Mouse (Mus musculus) hindbrain, embryonic 16.5 days (tissue): Measurements from ENCODE around the gene Olfr324. TPM values are rescaled to one million over a fixed set of nuclear protein-coding genes. Genes with fewer than 3 reads are reported as not detected.

Experiments used
- ATAC-seq: fragments of 200-750 bp; cut with Nextera tagmentation; 2 replicates; pipeline ENCODE4 v1.8.0; 2017; ENCODE audit warnings: moderate TSS enrichment, moderate library complexity
- H3K27ac ChIP-seq: fragments of 300-500 bp; sonication (generic); 2 replicates; pipeline ENCODE4 v1.5.1; 2014; ENCODE audit warnings: low read depth, mild to moderate bottlenecking, control low read depth, low read length, moderate library complexity
- H3K27me3 ChIP-seq: fragments of 300-500 bp; sonication (generic); replicated peaks from 2 replicates; pipeline ENCODE4 v1.6.1; 2014; ENCODE audit warnings: low read length; ENCODE audit not compliant: control insufficient read depth, insufficient read depth
- H3K36me3 ChIP-seq: fragments of 300-500 bp; sonication (generic); 2 replicates; pipeline ENCODE4 v1.6.1; 2014; ENCODE audit warnings: mild to moderate bottlenecking, low read length, moderate library complexity, mixed read lengths; ENCODE audit not compliant: control insufficient read depth, insufficient read depth
- H3K4me1 ChIP-seq: fragments of 300-500 bp; sonication (generic); 2 replicates; pipeline ENCODE4 v1.6.1; 2014; ENCODE audit warnings: low read depth, low read length; ENCODE audit not compliant: control insufficient read depth, insufficient read depth
- H3K4me2 ChIP-seq: fragments of 300-500 bp; sonication (generic); 2 replicates; pipeline ENCODE4 v1.6.1; 2014; ENCODE audit warnings: mild to moderate bottlenecking, low read length, control low read depth, moderate library complexity
- H3K4me3 ChIP-seq: fragments of 300-500 bp; sonication (generic); 2 replicates; pipeline ENCODE4 v1.5.1; 2014; ENCODE audit warnings: mild to moderate bottlenecking, low read length, control low read depth, moderate library complexity
- H3K9ac ChIP-seq: fragments of 300-500 bp; sonication (generic); 2 replicates; pipeline ENCODE4 v1.6.1; 2014; ENCODE audit warnings: low read depth, mild to moderate bottlenecking, control low read depth, low read length, moderate library complexity
- H3K9me3 ChIP-seq: fragments of 300-500 bp; sonication (generic); 2 replicates; pipeline ENCODE4 v1.6.1; 2014; ENCODE audit warnings: mild to moderate bottlenecking, low read length, moderate library complexity; ENCODE audit not compliant: control insufficient read depth
- WGBS: fragments of 180-500 bp; shearing (Covaris S2); extraction: QIAGEN DNeasy Blood & Tissue Kit; methylation state at CpG from one replicate; pipeline ENCODE4 v1.1.7; 2014; 5-methylcytosine and 5-hydroxymethylcytosine counted together
- polyA plus RNA-seq: library from polyadenylated mRNA; unstranded; fragments of >200 nt; fragmentation: Nextera tagmentation; extraction: Ambion mirVana; gene quantifications from 2 replicates; pipeline ENCODE4 v1.2.1, GENCODE M21; 2015

The Olfr324 gene
- polyA plus RNA-seq, 1 experiment from 2014 or later = 0.08 TPM

- Histone ChIP-seq H3K4me1 (no peaks in the 10 kb centered on the region), H3K36me3 (no peaks in the 10 kb centered on the region), H3K4me2 (no peak overlapping the region), H3K4me3 (no peak overlapping the region), H3K9me3 (no peaks in the 10 kb centered on the region), H3K9ac (no peak overlapping the region), H3K27me3 (no peaks in the 10 kb centered on the region), H3K27ac (no peak overlapping the region)
- no peak for ATAC-seq
Observed at GRCm38 (mm10) chr11:58602062-58602461, 7.1 kb downstream of the Olfr324 start.

- H3K36me3 ChIP-seq = no peaks in the 10 kb centered on the region
- no peak overlapping the region for H3K4me3 ChIP-seq
- H3K4me1 ChIP-seq = no peaks in the 10 kb centered on the region
- no peak overlapping the region for H3K4me2 ChIP-seq
- no peak for ATAC-seq
- H3K27ac ChIP-seq = no peak overlapping the region
- no peaks in the 10 kb centered on the region for H3K27me3 ChIP-seq
- 82% methylated on average over 6 of the region's 6 CpGs for WGBS
- no peak overlapping the region for H3K9ac ChIP-seq
- no peaks in the 10 kb centered on the region for H3K9me3 ChIP-seq
Observed at GRCm38 (mm10) chr11:58602800-58603560, 8.1 kb downstream of the Olfr324 start.

- H3K4me3 ChIP-seq = no peak overlapping the region
- no peak for ATAC-seq
- H3K27ac ChIP-seq = no peak overlapping the region
- H3K9me3 ChIP-seq = no peaks in the 10 kb centered on the region
- 59% methylated on average over 2 of the region's 2 CpGs for WGBS
- no peaks in the 10 kb centered on the region for H3K36me3 ChIP-seq
- no peak overlapping the region for H3K9ac ChIP-seq
- no peaks in the 10 kb centered on the region for H3K4me1 ChIP-seq
- no peak overlapping the region for H3K4me2 ChIP-seq
- no peaks in the 10 kb centered on the region for H3K27me3 ChIP-seq
Observed at GRCm38 (mm10) chr11:58604688-58605087, 9.8 kb downstream of the Olfr324 start.

GRCm38 (mm10) chr11:58605228-58605627 lies 10.3 kb downstream of the Olfr324 start:
- Histone ChIP-seq H3K4me2 (no peak overlapping the region), H3K4me1 (no peaks in the 10 kb centered on the region), H3K9ac (no peak overlapping the region), H3K27ac (no peak overlapping the region), H3K4me3 (no peak overlapping the region), H3K27me3 (no peaks in the 10 kb centered on the region), H3K36me3 (no peaks in the 10 kb centered on the region), H3K9me3 (no peaks in the 10 kb centered on the region)
- 95% methylated on average over 3 of the region's 3 CpGs for WGBS
- no peak for ATAC-seq

- WGBS = 88% methylated on average over 12 of the region's 12 CpGs
- no peak overlapping the region for H3K4me2 ChIP-seq
- no peak overlapping the region for H3K9ac ChIP-seq
- no peaks in the 10 kb centered on the region for H3K27me3 ChIP-seq
- H3K4me1 ChIP-seq = no peaks in the 10 kb centered on the region
- H3K36me3 ChIP-seq = no peaks in the 10 kb centered on the region
- H3K9me3 ChIP-seq = no peaks in the 10 kb centered on the region
- ATAC-seq = no peak
- H3K27ac ChIP-seq = no peak overlapping the region
- no peak overlapping the region for H3K4me3 ChIP-seq
Observed at GRCm38 (mm10) chr11:58606177-58606919, 11.4 kb downstream of the Olfr324 start.

GRCm38 (mm10) chr11:58607030-58607429 lies 12.1 kb downstream of the Olfr324 start:
- no peak overlapping the region for H3K4me2 ChIP-seq
- H3K27ac ChIP-seq = no peak overlapping the region
- no peak overlapping the region for H3K9ac ChIP-seq
- no peaks in the 10 kb centered on the region for H3K9me3 ChIP-seq
- ATAC-seq = no peak
- 75% methylated on average over 6 of the region's 6 CpGs for WGBS
- H3K4me3 ChIP-seq = no peak overlapping the region
- H3K27me3 ChIP-seq = no peaks in the 10 kb centered on the region
- H3K4me1 ChIP-seq = no peaks in the 10 kb centered on the region
- no peaks in the 10 kb centered on the region for H3K36me3 ChIP-seq

GRCm38 (mm10) chr11:58613359-58613758 lies 18.4 kb downstream of the Olfr324 start:
- Histone ChIP-seq H3K4me2 (no peak overlapping the region), H3K9ac (no peak overlapping the region), H3K4me3 (no peak overlapping the region), H3K36me3 (no peaks in the 10 kb centered on the region), H3K27ac (no peak overlapping the region), H3K9me3 (no peaks in the 10 kb centered on the region), H3K27me3 (no peaks in the 10 kb centered on the region), H3K4me1 (no peaks in the 10 kb centered on the region)
- 82% methylated on average over 3 of the region's 3 CpGs for WGBS
- no peak for ATAC-seq

DNA sequence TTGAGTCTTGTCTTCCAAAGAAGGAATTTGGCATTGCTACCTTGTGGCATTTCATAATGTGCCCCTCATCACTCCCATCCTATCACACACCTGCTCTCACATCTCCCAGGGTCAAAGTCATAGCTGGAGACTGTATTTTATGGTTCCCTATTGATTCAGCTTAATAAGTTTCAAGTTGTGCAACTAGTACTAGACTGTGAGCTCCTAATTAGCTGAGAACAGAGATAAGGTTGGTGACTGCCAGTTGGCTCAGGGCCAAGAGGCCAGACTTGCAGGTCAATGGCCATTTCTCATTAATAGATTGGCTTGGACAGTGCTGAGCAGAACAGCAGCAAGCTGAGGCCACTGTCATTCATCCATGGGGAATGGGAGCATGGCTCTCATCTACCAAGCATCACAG lies 19.6 kb downstream of the Olfr324 start:
- H3K4me1 ChIP-seq = no peaks in the 10 kb centered on the region
- H3K4me3 ChIP-seq = no peak overlapping the region
- no peak overlapping the region for H3K9ac ChIP-seq
- H3K4me2 ChIP-seq = no peak overlapping the region
- ATAC-seq = no peak
- H3K27ac ChIP-seq = no peak overlapping the region
- H3K27me3 ChIP-seq = no peaks in the 10 kb centered on the region
- H3K9me3 ChIP-seq = no peaks in the 10 kb centered on the region
- H3K36me3 ChIP-seq = no peaks in the 10 kb centered on the region

- no peak within 1 kb of the TSS for H3K27ac ChIP-seq
- WGBS = 96% methylated on average over 4 of the region's 4 CpGs
- H3K4me1 ChIP-seq = no peaks in the 10 kb centered on the region
- no peak within 1 kb of the TSS for H3K4me3 ChIP-seq
- no peak for ATAC-seq
- no peak within 1 kb of the TSS for H3K4me2 ChIP-seq
- no peaks in the 10 kb centered on the region for H3K27me3 ChIP-seq
- H3K9ac ChIP-seq = no peak within 1 kb of the TSS
- H3K9me3 ChIP-seq = no peaks in the 10 kb centered on the region
- no peaks in the 10 kb centered on the region for H3K36me3 ChIP-seq
Observed at GRCm38 (mm10) chr11:58615975-58616374, 21.1 kb downstream of the Olfr324 start, which contains the start of gene 2210407C18Rik. 2210407C18Rik (minus strand) TSS chr11:58616075.
